Mouse (Mus musculus): ENCODE results near the gene St7. TPM values are rescaled to one million over a fixed set of nuclear protein-coding genes. Genes with fewer than 3 reads are reported as not detected.

Gene St7
- total RNA-seq, 2 experiments from 2014 or later = 27.0 to 27.4 TPM

Other genes starting within 250 kb of the St7 start
- gene Met, start 229.1 kb upstream of the St7 start, total RNA-seq (2021) = 10 to 100 TPM; 10.3 to 10.6 TPM
- 100 to 1,000 TPM; 140 to 146 TPM for gene Capza2, start 56.7 kb upstream of the St7 start, total RNA-seq (2021)